Mouse (Mus musculus) cerebellum, adult 18-20 months (tissue): ENCODE measurements around the gene Slc6a13.

Source experiments
- DNase-seq, 2 experiments: peaks; one replicate each; pipeline ENCODE4 v3.0.0; 2021

The Slc6a13 gene

DNA sequence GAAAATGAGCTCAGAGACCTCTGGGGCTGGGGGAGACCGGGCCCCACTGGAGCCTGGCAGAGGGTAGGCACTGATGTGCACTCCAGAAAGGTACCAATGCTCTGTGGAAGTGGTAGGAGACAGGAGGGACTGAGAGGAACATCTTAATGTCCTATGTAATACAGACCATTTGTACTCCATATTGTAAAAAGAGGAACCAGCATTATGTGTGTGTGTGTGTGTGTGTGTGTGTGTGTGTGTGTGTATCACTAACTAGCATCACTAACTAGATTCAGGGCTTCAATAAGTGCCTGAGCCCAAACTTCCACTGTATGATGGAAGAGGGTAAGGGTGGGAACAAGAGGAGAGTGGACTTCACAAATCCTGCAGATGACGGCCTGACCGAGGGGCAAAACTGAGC lies 85.4 kb downstream of the Slc6a13 start:
- no peak for DNase-seq
